Mouse (Mus musculus) mature B cell (primary cell): ENCODE results near the gene Pold4.

ENCODE experiments used
- in situ Hi-C: fragments of 300-500 bp; cut with MboI; formaldehyde crosslinking; loops from 2 replicates; pipeline ENCODE4 v1.14.3; 2019

Pold4 gene

GRCm38 (mm10) chr19:4227894-4228678, 3.6 kb upstream of the Pold4 start:
- in situ Hi-C loops = no loop called here

DNA sequence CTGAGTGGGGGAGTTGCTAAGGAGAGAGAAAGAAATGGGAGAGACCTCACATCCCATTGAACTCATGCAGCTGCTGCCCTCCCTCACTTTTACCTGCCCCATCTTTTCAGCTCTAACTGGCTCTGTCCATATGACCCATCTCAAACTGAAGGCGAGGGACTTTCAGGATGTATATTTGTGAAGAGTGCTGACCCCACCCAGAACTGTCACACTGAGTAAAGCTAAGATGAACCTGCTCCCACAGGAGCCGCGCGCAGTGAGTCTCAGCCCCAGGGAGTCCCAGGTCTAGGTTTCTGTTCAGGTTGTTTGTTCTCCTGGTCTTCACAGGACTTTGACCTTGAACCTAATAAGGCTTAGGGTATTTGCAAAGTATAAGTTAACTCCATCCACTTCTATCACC, 2.8 kb upstream of the Pold4 start:
- in situ Hi-C loops = no loop called here

DNA sequence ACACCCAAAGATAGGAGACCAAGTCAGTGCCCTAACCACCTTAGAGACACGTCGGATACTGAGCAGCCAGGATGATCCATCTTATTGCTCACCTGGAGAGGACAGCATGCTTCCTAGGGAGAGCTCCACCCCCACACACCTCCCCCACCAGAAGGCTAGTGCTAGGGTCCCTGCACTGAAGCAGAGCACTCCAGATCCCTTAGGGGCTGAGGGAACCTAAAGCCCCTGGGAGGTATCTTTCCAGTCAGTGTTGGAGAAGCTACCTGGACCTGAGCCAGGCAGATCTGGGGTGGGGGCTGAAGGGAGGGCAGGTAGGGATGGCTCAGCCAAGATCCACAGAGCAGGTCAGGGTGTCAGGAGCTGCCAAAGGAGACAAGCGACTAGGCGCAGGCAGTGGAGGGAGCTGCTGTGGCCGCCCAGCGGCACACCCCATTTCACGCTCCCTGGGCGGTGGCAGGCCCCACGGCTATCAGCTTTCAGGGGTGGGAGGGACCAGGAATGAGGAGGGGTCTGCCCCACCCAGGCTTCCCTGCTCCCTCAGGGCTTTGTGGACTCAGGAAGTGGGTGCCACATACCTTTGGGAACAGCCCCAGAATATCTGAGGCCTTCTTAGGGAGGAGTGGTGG, 2.1 kb upstream of the Pold4 start:
- in situ Hi-C loops = no loop called here

GRCm38 (mm10) chr19:4230415-4230814, 1.3 kb upstream of the Pold4 start:
- in situ Hi-C loops = no loop called here

DNA sequence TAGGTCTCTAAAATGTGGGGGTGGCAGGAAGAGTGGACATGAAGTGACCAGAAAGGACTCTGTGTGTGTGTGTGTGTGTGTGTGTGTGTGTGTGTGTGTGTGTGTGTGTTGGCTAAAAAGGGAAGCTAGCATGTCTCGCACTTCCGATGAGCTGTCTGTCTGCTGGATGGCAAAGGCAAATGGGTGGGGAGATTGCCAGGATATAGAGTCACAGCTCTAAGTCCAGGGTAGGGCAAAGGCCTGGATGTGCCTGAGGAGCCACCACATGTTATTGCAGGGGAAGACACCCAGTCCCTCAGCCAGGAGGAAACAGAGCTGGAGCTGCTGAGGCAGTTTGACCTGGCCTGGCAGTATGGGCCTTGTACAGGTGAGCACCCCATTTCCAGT, 480 bp downstream of the Pold4 start:
- in situ Hi-C loops = no loop called here

GRCm38 (mm10) chr19:4232651-4233050, 952 bp downstream of the Pold4 start:
- in situ Hi-C loops = no loop called here

DNA sequence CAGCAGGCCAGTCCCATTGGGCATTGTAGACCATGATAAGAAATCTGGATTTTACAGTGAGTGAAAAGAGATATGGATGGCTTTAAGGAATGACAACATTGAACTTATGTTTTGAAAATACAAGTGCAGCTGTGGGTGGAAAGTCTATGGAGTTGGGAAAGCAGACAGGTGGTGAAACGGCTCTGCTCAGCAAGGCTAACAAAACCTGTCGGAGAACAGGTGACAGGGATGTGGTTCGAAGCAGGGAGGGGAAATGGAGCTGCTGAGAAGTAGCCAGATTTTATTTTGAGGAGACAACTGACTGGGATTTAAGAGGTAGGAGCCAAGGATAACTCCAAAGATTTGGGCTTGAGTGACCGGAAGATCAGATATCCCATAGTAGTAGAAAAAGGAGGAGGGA, 2.8 kb downstream of the Pold4 start:
- in situ Hi-C loops = no loop called here

DNA sequence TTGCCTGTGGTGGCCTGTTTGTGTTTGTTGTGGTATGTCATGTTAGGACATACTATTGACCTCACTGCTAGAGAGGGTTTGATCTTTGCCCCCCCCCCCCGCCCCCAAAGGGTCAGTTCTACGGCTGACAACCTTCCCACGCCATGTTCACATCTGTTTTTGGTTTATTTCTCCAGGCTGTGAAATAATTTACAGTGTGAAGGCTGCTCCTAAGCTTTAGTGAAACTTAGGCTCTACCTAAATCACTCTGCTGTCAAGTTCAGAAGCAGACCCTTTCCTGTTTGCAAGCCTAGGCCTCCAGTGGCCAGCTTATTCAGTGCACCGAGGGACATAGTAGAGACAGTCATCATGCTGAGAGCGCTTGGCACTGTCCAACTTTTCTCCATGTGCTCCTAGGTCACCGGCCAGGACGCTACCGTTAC, 8.6 kb downstream of the Pold4 start:
- in situ Hi-C loops = no loop called here

DNA sequence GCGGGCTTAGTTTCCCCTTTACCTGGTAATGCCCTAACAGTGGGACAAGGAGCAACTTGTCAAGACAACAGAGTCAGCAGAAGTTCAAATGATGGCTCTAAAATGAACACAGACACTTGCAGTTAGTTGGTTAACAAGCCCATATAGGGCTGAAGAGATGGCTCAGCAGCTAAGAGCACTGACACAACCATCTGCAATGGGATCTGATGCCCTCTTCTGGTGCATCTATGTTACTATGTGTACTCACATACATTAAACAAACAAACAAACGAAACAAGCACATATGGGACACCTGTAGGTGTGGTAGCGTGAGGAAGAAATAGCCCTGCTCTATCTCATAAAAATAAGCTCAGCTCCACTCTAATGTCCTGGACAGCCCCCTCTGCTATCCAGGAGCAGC, 10.7 kb downstream of the Pold4 start:
- in situ Hi-C loops = no loop called here

DNA sequence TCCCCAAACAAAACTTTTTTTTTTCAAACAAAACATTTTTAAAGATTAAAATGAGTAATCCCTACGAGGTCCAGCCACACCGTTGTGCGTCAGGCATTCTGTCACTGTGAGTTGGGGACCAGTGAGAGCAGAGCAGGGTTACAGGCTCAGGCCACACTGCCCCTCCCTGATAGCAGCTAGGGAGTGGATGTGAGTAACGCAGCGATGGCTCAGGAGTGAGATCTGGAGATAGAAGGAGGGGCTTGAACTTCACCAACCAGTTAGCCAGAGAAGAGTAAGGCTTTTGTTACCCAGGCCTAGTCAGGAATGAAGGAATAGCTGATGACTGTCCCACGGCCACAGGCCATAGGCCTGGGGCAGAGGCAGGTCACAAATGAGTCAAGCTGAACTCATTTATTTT, 13.1 kb downstream of the Pold4 start:
- in situ Hi-C loops = loop anchor here (5.0 kb wide), 1 partner anchor 37 kb away; no protein-coding TSS in a partner anchor

DNA sequence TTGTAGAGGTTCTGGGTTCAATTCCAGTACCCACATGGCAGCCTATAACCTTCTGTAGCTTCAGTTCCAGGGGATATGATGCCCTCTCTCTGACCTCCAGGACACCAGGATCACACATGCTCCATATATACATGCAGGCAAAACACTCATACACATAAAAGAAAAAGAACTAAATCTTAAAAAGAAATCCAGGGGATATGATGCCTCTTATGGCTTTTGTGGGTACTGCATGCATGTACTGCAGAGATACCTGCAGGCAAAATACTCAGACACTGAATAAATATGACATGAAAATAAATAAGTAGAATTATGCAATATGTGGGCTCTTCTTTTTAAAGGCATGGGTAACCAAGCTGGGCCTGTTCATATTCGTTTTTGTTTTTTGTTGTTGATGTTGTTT, 15.3 kb downstream of the Pold4 start:
- in situ Hi-C loops = loop anchor here (5.0 kb wide), 1 partner anchor 40 kb away; no protein-coding TSS in a partner anchor

DNA sequence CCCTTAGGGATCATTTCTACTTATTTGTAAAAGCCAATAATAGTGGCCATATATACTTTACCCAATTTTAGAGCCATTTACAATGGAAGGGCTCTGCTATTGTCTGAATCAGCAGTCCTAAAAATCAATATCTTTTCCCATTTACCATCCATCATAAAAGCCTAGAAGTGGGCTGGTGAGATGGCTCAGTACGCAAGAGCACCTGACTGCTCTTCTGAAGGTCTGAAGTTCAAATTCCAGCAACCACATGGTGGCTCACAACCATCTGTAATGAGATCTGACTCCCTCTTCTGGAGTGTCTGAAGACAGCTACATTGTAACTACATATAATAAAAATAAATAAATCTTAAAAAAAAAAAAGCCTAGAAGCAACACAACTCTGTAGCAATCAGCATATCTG, 17.0 kb downstream of the Pold4 start:
- in situ Hi-C loops = loop anchor here (5.0 kb wide), 1 partner anchor 41 kb away; no protein-coding TSS in a partner anchor

DNA sequence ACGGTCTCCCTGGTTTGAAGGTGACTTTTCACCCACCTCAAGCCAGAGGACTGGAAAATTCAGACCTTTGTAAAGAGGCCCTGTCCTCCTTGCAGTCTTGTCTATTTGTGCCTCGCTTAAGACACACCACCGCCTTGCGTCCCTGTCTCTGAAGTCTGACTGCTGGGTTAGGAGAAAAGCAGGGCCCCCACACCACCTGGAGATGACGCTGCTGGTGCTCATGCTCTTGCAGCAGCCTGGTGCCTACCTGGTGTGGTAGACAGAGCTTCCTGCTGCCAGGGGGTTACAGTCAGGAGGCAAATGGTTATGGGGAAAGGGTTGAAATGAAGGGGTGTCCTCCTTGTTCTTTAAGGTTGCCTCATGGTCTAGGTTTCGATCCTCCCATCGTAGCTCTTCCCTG, 22.5 kb downstream of the Pold4 start:
- in situ Hi-C loops = loop anchor here (10.0 kb wide), 1 partner anchor 61 kb away; no protein-coding TSS in a partner anchor

DNA sequence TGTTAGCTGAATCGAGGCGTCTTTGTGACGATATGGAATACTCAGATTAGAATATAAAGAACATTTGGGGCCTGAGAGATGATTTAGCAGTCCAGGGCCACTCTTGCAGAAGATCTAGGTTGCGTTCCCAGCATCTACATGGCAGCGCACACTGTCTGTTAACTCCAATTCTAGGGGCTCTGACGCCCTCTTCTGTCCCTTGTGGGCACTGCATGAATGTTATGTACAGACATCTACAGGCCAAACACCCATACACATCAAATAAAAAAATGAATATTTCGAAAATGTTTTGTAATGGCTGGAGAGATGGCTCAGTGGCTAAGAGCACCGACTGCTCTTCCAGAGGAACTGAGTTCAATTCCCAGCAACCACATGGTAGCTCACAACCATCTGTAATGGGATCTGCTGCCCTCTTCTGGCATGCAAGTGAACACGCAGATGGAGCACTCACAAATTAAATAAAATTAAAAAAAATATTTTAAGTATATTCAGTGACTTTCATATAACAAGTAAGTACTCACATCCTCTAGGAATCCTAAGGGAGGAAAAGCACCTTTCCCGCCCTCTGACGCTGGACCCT, 24.0 kb downstream of the Pold4 start:
- in situ Hi-C loops = loop anchor here (5.0 to 10.0 kb wide), 2 partner anchors 37 to 59 kb away; no protein-coding TSS in a partner anchor

- in situ Hi-C loops = loop anchor here (5.0 to 10.0 kb wide), 2 partner anchors 35 to 57 kb away; no protein-coding TSS in a partner anchor
Observed at GRCm38 (mm10) chr19:4257216-4257896, 25.7 kb downstream of the Pold4 start.

DNA sequence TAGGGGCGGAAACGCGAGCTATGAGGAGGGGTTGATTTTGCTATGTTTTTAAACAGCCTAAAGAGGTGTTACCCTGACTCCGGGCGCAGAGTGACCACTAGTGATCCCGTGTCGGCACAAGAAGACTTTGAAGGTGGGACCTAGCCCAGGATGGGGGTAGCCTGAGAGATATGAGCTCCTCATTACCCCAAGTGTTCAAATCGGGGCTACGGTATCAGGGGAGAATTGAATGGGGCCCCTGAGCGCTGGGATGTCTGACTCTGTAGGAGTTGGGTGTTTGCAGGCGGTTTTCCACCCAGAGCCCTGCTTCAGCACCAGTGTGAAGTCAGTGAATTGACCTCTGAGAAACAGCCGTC, 26.2 kb downstream of the Pold4 start:
- in situ Hi-C loops = loop anchor here (5.0 to 10.0 kb wide), 2 partner anchors 34 to 57 kb away; no protein-coding TSS in a partner anchor

GRCm38 (mm10) chr19:4261038-4261698, 29.5 kb downstream of the Pold4 start:
- in situ Hi-C loops = no loop called here

DNA sequence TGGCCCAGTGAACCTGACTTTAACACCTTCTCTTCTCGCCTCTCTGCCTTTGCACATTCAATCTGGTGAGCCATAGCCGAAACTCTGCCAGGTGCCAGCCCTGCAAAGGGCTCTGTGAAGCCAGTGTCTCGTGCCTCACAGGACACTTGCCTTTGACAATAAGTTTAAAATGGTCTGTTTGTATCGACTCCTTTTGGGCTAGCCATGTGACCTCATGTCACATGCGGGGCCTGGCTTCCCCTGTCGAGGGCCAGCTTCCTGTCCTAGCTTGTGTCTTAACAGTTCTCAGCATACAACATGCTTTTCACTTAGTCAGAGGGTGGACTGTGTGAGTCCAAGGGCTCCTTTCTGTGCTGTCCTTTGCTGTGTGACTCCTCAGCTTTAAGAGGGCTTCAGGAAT, 31.1 kb downstream of the Pold4 start:
- in situ Hi-C loops = no loop called here

GRCm38 (mm10) chr19:4263702-4264101, 32.0 kb downstream of the Pold4 start:
- in situ Hi-C loops = no loop called here

GRCm38 (mm10) chr19:4264171-4264780, 32.6 kb downstream of the Pold4 start:
- in situ Hi-C loops = no loop called here

DNA sequence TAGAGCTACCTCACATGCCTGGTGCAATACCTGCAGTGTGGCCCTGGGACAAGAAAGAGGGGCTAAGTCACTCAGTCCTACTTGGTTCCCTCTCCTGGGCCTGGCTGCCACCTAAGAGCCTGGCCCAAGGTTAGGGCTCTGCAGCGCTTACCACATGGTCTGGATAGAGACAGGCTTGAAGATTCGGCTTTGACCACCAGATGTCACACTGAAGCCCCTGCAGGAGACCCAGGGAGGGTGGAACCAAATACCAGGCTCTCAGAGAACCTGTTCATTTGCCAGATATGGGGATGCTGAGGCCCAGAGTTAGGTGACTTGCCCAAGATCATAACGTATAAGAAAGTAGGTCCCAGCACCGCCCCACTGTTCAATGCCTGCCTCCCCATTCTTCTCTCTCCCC, 34.3 kb downstream of the Pold4 start:
- in situ Hi-C loops = no loop called here
